Mouse (Mus musculus) heart, adult 2 months (tissue): ENCODE measurements around the gene S1pr5.

Experiments used
- CTCF ChIP-seq: fragments of 200-600 bp; IDR thresholded peaks from 2 replicates; pipeline ENCODE4 v1.8.1; 2022; ENCODE audit warnings: antibody characterized with exemption, mild to moderate bottlenecking, moderate library complexity
- EP300 ChIP-seq: fragments of 200-500 bp; IDR thresholded peaks from 2 replicates; pipeline ENCODE4 v1.6.1; 2011; ENCODE audit warnings: low read depth, low read length, control low read depth; ENCODE audit not compliant: insufficient read depth
- POLR2A ChIP-seq: fragments of 200-500 bp; IDR thresholded peaks from 2 replicates; pipeline ENCODE4 v1.6.1; 2011; ENCODE audit warnings: mild to moderate bottlenecking, low read depth, low read length, control low read depth; ENCODE audit not compliant: insufficient read depth

GRCm38 (mm10) chr9:21275013-21275710 lies 26.9 kb upstream of the S1pr5 start:
- TF ChIP-seq POLR2A (no peak), EP300 (no peak), CTCF (no peak)
